Mouse (Mus musculus) T-helper 2 cell (primary cell): ENCODE measurements at regions not wholly inside any gene's neighbourhood (a gene's known extent, or its start where the extent isn't known, plus 50 kb on each side); places are given as distances from the start of the nearest gene placed in this dataset.

ENCODE experiments used
- in situ Hi-C: fragments of 300-600 bp; cut with MboI, MseI; formaldehyde crosslinking; loops from one replicate; pipeline ENCODE4 v1.15.1; 2025; ENCODE audit warnings: high pct_unique_total_duplicates

- in situ Hi-C loops = no loop called here
These were observed 54.9 kb downstream of the Tas2r134 start for GRCm38 (mm10) chr2:51682177-51682576.

GRCm38 (mm10) chr2:51682745-51683144 lies 55.4 kb downstream of the Tas2r134 start:
- in situ Hi-C loops = no loop called here

DNA sequence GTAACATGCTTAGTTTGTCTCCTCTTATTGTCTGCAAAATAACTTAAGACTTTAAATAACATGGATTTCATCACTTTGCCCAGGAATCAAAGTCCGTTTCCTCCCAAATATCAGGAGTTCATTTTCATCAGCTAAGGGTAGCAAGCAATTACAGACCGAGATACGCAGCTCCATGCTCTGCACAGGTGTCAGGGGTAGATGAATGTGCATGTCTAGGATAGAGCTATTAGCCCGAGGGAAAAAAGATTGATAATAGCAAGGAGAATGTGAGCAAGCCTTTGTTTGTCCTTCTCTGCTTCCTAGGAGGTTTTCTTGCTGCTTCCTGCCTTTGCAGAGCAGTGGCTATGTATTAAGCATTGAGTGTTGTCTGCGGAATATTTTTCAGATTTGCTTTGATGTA lies 77.8 kb downstream of the Tas2r134 start:
- in situ Hi-C loops = loop anchor here (25.0 kb wide), 1 partner anchor 307 kb away; no protein-coding TSS in a partner anchor

DNA sequence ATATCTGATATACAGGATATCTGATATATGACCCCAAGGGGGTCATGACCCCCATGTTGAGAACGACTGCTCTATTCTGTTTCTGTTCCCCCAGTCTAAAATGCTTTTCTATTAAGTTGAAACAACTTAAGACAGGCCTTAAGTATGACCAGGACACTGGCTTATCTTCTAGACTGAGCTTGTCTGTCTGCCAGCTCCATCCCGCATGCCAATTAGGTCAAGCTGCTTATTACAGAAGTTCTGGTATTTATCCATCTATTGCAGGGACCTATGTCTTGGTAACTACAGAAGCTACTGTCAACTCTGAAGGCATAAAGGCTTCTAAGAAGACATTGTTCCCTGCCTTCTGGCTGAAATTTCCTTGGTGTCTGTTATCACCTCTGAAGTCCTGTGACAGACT lies 81.4 kb downstream of the Tas2r134 start:
- in situ Hi-C loops = loop anchor here (25.0 kb wide), 1 partner anchor 304 kb away; no protein-coding TSS in a partner anchor

- in situ Hi-C loops = loop anchor here (25.0 kb wide), 1 partner anchor 300 kb away; no protein-coding TSS in a partner anchor
These were observed 85.3 kb downstream of the Tas2r134 start for GRCm38 (mm10) chr2:51712611-51713010.

DNA sequence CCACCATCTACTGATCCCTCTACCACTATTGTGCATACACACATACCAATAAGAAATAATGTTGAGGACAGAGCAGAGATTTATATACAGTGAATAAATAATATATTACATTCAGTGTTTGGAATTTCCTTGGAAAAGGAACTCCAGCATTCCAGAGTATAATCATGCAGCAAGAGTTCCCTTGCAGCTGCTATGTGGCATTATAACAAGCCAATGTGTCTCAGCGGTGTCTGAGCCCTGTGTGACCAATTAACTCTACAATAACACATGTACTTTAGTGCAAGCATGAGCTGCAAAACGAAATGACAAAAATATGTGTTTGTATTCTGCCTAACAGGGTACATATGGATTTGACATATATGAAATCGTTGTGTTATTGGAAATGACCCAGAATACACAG lies 103.5 kb downstream of the Tas2r134 start:
- in situ Hi-C loops = no loop called here

GRCm38 (mm10) chr2:51731703-51732102 lies 104.4 kb downstream of the Tas2r134 start:
- in situ Hi-C loops = no loop called here

- in situ Hi-C loops = no loop called here
These were observed 105.0 kb downstream of the Tas2r134 start for GRCm38 (mm10) chr2:51732355-51732754.

- in situ Hi-C loops = no loop called here
These were observed 105.9 kb downstream of the Tas2r134 start for GRCm38 (mm10) chr2:51733218-51733617.

DNA sequence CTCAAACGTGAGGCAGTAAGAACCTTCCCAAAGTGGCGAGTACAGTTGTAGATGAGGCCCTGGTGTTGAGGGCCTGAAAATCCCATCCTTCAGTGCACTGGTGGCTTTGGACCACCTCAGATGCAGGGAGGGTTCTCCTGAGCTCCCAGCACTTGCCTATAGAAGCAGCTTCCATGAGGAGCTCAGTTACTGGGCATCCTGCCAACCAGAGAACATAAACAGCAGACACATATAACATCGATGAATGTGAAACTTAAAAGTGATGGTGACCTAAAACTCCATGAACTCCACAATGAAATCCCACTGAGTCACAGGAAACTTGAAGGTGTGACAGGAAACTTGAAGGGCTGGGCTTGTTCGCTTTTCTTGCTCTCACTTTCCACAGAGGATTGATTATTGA lies 109.1 kb downstream of the Tas2r134 start:
- in situ Hi-C loops = no loop called here

GRCm38 (mm10) chr2:51747675-51748319 lies 120.5 kb downstream of the Tas2r134 start:
- in situ Hi-C loops = no loop called here

GRCm38 (mm10) chr2:51749247-51749646 lies 121.9 kb downstream of the Tas2r134 start:
- in situ Hi-C loops = no loop called here

GRCm38 (mm10) chr2:51752941-51753564 lies 125.7 kb downstream of the Tas2r134 start:
- in situ Hi-C loops = no loop called here

GRCm38 (mm10) chr2:51753565-51754031 lies 126.3 kb downstream of the Tas2r134 start:
- in situ Hi-C loops = no loop called here

- in situ Hi-C loops = no loop called here
These were observed 130.1 kb downstream of the Tas2r134 start for GRCm38 (mm10) chr2:51757361-51757760.

DNA sequence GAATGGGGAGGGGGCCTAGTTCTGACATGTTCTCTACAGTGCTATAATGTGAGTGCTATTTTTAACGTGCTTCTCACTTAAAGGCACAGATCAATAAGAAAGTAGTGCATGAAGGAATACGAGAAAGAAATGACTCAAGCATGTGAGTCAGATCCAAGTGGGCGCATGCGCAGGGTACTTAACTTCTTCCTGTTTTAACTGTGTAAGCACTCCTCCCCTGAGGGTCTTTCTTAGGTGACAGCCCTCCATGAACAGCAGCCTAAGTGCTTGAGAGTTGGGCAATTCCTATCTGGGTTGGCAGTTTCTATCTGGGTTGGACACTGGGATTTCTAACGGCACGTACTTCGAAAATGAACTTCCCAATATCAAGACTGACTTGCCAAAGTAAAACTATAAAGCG lies 130.8 kb downstream of the Tas2r134 start:
- in situ Hi-C loops = no loop called here

GRCm38 (mm10) chr2:51762866-51763265 lies 135.6 kb downstream of the Tas2r134 start:
- in situ Hi-C loops = no loop called here

GRCm38 (mm10) chr2:51767507-51768135 lies 140.3 kb downstream of the Tas2r134 start:
- in situ Hi-C loops = no loop called here

DNA sequence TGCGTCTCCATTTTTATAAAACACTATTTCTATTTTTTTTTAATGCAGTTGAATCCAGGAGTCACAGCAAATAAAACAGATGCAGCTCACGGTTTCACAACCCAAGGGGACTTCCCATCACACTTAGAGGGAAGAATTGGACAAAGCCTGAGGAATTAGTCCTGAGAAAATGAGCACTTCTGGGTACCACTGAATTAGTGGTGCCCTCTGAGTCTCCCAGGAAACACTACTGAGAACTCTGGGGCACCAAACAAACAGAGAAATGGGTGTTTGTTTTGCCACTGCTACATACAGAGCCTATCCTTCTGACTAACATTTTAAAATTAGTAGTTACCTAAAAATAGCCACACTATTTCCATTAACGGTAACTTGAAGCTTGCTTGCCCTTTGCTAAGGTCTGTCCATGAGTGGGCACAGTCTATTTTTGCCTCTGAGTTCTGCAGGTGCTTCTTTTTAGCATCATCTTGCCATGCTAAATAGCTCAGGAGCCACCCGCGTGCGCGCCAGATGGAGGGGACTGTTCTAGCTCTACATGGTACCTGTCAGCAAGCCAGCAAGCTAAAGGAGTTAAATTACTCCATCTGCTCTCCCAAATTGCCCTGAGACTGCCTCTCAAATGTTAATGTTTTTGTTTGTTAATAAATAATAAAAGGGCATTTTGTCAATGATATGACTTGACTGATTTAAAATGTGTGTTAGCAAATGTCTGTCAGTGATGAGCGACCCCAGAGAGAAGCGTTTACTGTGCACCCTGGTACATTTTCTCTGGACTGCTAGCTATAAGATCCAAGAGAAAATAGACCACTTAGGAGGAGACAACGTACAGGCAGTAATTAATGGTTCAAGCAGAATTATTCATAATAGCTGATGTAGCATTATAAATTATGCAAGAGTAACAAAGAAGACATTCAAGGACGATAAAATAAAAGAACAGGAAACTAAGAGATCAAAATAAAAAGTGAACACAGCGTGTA lies 141.3 kb downstream of the Tas2r134 start:
- in situ Hi-C loops = no loop called here

- in situ Hi-C loops = no loop called here
These were observed 149.8 kb downstream of the Rbm43 start for GRCm38 (mm10) chr2:51785169-51785568.

GRCm38 (mm10) chr2:51788896-51789295 lies 146.1 kb downstream of the Rbm43 start:
- in situ Hi-C loops = no loop called here
